In genomic region chr10:111164304-111165218, GRCm38 (mm10) we compare ENCODE assay signal across 8 mouse cellular contexts. TPM values are rescaled to one million over a fixed set of nuclear protein-coding genes. Genes with fewer than 3 reads are reported as not detected.
DNase-seq lines count a peak whose midpoint lies in the region; ATAC-seq and TF ChIP-seq lines count a peak whose summit lies in the region.

Gene Osbpl8 (plus strand): TSS chr10:111164752.

- DNase-seq in 416B (ENCODE audit: low read depth): peak; percentile 99
- DNase-seq in heart, embryonic 10.5 days (ENCODE audit: low spot score): peak; percentile 99
- peak; percentile 100 for DNase-seq in liver
- peak; percentile 100 for DNase-seq in spleen, postnatal 4 days (ENCODE audit: low spot score in 2 of 2)

- peaks cover 5% of the 10 kb centered on the region for H3K4me1 ChIP-seq in bone marrow, adult 2 months (ENCODE audit: control insufficient read depth, insufficient read depth, low read length)
- H3K4me1 ChIP-seq in embryonic facial prominence, embryonic 15.5 days: peaks cover 19% of the 10 kb centered on the region
- H3K4me1 ChIP-seq in heart, embryonic 10.5 days: peaks cover 28% of the 10 kb centered on the region
- peaks cover 17% of the 10 kb centered on the region for H3K4me1 ChIP-seq in kidney, embryonic 15.5 days

- under 1% methylated on average over 83 of the region's 84 CpGs for WGBS in bone marrow, adult 2 months
- WGBS in embryonic facial prominence, embryonic 15.5 days: 1% methylated on average over 84 of the region's 84 CpGs
- WGBS in heart, embryonic 10.5 days: under 1% methylated on average over 84 of the region's 84 CpGs
- 0% methylated on average over 77 of the region's 84 CpGs for WGBS in kidney, embryonic 15.5 days

- ATAC-seq in embryonic facial prominence, embryonic 15.5 days (ENCODE audit: insufficient number of reproducible peaks, low FRiP score, low TSS enrichment, low read depth): peak; percentile 94
- peak; percentile 96 for ATAC-seq in kidney, embryonic 15.5 days (replicated peaks; ENCODE audit: low FRiP score)
- peak; percentile 90 for ATAC-seq in monocyte, adult 5-6 weeks (replicated peaks; ENCODE audit: insufficient number of reproducible peaks, low FRiP score, low TSS enrichment, poor library complexity, severe bottlenecking)

- H3K4me3 ChIP-seq in bone marrow, adult 2 months (replicated peaks; ENCODE audit: control insufficient read depth, low read depth, low read length): peak within 1 kb of the TSS; percentile 99
- H3K4me3 ChIP-seq in embryonic facial prominence, embryonic 15.5 days (replicated peaks): peak within 1 kb of the TSS; percentile 93
- H3K4me3 ChIP-seq in heart, embryonic 10.5 days: peak within 1 kb of the TSS; percentile 97
- H3K4me3 ChIP-seq in kidney, embryonic 15.5 days (replicated peaks): peak within 1 kb of the TSS; percentile 90

- peak within 1 kb of the TSS; percentile 100 for H3K27ac ChIP-seq in bone marrow, adult 2 months (ENCODE audit: control insufficient read depth, insufficient read depth, low read depth, low read length, poor library complexity)
- peak within 1 kb of the TSS; percentile 94 for H3K27ac ChIP-seq in embryonic facial prominence, embryonic 15.5 days (replicated peaks)
- peak within 1 kb of the TSS; percentile 97 for H3K27ac ChIP-seq in heart, embryonic 10.5 days
- H3K27ac ChIP-seq in kidney, embryonic 15.5 days: peak within 1 kb of the TSS; percentile 90

- no peak for TF ChIP-seq CTCF in bone marrow, adult 2 months (IDR thresholded peaks at IDR 0.05; ENCODE audit: control insufficient read depth, insufficient read depth, low read length)

- H3K36me3 ChIP-seq in embryonic facial prominence, embryonic 15.5 days: no peaks in the 10 kb centered on the region
- no peaks in the 10 kb centered on the region for H3K36me3 ChIP-seq in heart, embryonic 10.5 days
- H3K36me3 ChIP-seq in kidney, embryonic 15.5 days: no peaks in the 10 kb centered on the region

- no peaks in the 10 kb centered on the region for H3K9me3 ChIP-seq in embryonic facial prominence, embryonic 15.5 days (replicated peaks)
- no peaks in the 10 kb centered on the region for H3K9me3 ChIP-seq in heart, embryonic 10.5 days
- no peaks in the 10 kb centered on the region for H3K9me3 ChIP-seq in kidney, embryonic 15.5 days (replicated peaks)

- peak within 1 kb of the TSS; percentile 84 for H3K9ac ChIP-seq in embryonic facial prominence, embryonic 15.5 days
- peak within 1 kb of the TSS; percentile 91 for H3K9ac ChIP-seq in kidney, embryonic 15.5 days

- peak within 1 kb of the TSS; percentile 73 for H3K4me2 ChIP-seq in embryonic facial prominence, embryonic 15.5 days (replicated peaks)
- peak within 1 kb of the TSS; percentile 88 for H3K4me2 ChIP-seq in kidney, embryonic 15.5 days

- H3K27me3 ChIP-seq in embryonic facial prominence, embryonic 15.5 days: no peaks in the 10 kb centered on the region
- no peaks in the 10 kb centered on the region for H3K27me3 ChIP-seq in heart, embryonic 10.5 days (ENCODE audit: insufficient read depth, poor library complexity, severe bottlenecking)
- H3K27me3 ChIP-seq in kidney, embryonic 15.5 days: no peaks in the 10 kb centered on the region

- peak; percentile 98 for TF ChIP-seq POLR2A in bone marrow, adult 2 months (IDR thresholded peaks at IDR 0.05; ENCODE audit: borderline replicate concordance, control insufficient read depth, low read depth, low read length)

RNA-seq across cellular contexts. Expression of gene Osbpl8, which starts in this region (rescaled TPM):
- polyA plus RNA-seq in bone marrow, adult 2 months (2011; ENCODE audit: insufficient read depth, insufficient read length, low replicate concordance, missing spikeins): 15.3 and 25.0 TPM in 2 replicates
- 12.8 and 13.5 TPM in 2 replicates for polyA plus RNA-seq in embryonic facial prominence, embryonic 15.5 days (2015; fragmentation: Nextera tagmentation; extraction: Ambion mirVana)
- 11.5 and 18.2 TPM in 2 replicates for polyA plus RNA-seq in heart, embryonic 10.5 days (2016; fragmentation: Nextera tagmentation; extraction: Ambion mirVana)
- polyA plus RNA-seq in kidney, embryonic 15.5 days (2015; fragmentation: Nextera tagmentation; extraction: Ambion mirVana): 9.0 and 9.6 TPM in 2 replicates
- 103 to 127 TPM (median 111 TPM) in 3 replicates for total RNA-seq in monocyte, adult 5-6 weeks (2017)

Comparison
In these comparisons a context has a peak if more than half of its experiments do, and no peak if none do; other contexts are left out.
1. Peak in every context shown above with its lines: DNase-seq, ATAC-seq, H3K4me3 ChIP-seq and H3K27ac ChIP-seq.